Mouse (Mus musculus) kidney, embryonic 16.5 days (tissue): ENCODE measurements at regions not wholly inside any gene's neighbourhood (a gene's known extent, or its start where the extent isn't known, plus 50 kb on each side); places are given as distances from the start of the nearest gene placed in this dataset.

Source experiments
- ATAC-seq: fragments of 200-750 bp; cut with Nextera tagmentation; 2 replicates; pipeline ENCODE4 v1.8.0; 2017; ENCODE audit warnings: moderate TSS enrichment; ENCODE audit not compliant: low FRiP score, low TSS enrichment
- H3K27ac ChIP-seq: fragments of 300-500 bp; sonication (generic); 2 replicates; pipeline ENCODE4 v1.5.1; 2014; ENCODE audit warnings: low read length
- H3K27me3 ChIP-seq: fragments of 300-500 bp; sonication (generic); 2 replicates; pipeline ENCODE4 v1.6.1; 2014; ENCODE audit warnings: low read length, control low read depth, mixed read lengths; ENCODE audit not compliant: insufficient read depth
- H3K36me3 ChIP-seq: fragments of 300-500 bp; sonication (generic); 2 replicates; pipeline ENCODE4 v1.6.1; 2014; ENCODE audit warnings: low read length, control low read depth, mixed read lengths; ENCODE audit not compliant: insufficient read depth
- H3K4me1 ChIP-seq: fragments of 300-500 bp; sonication (generic); 2 replicates; pipeline ENCODE4 v1.6.1; 2014; ENCODE audit warnings: low read length, control low read depth, mixed read lengths; ENCODE audit not compliant: insufficient read depth
- H3K4me2 ChIP-seq: fragments of 300-500 bp; sonication (generic); replicated peaks from 2 replicates; pipeline ENCODE4 v1.6.1; 2014; ENCODE audit warnings: low read depth, low read length
- H3K4me3 ChIP-seq: fragments of 300-500 bp; sonication (generic); 2 replicates; pipeline ENCODE4 v1.5.1; 2014; ENCODE audit warnings: mild to moderate bottlenecking, low read length
- H3K9ac ChIP-seq: fragments of 300-500 bp; sonication (generic); replicated peaks from 2 replicates; pipeline ENCODE4 v1.6.1; 2014; ENCODE audit warnings: low read length
- H3K9me3 ChIP-seq: fragments of 300-500 bp; sonication (generic); 2 replicates; pipeline ENCODE4 v1.6.1; 2016; ENCODE audit warnings: low read length, control low read depth
- WGBS: fragments of 180-500 bp; shearing (Covaris S2); extraction: QIAGEN DNeasy Blood & Tissue Kit; methylation state at CpG from one replicate; pipeline ENCODE4 v1.1.7; 2014; 5-methylcytosine and 5-hydroxymethylcytosine counted together

- no peak for ATAC-seq
- Histone ChIP-seq H3K4me3 (no peak overlapping the region), H3K27ac (no peak overlapping the region), H3K4me1 (no peaks in the 10 kb centered on the region), H3K4me2 (no peak overlapping the region), H3K36me3 (no peaks in the 10 kb centered on the region), H3K9me3 (no peaks in the 10 kb centered on the region), H3K27me3 (no peaks in the 10 kb centered on the region), H3K9ac (no peak overlapping the region)
- 74% methylated on average over 5 of the region's 5 CpGs for WGBS
These were observed 596.9 kb upstream of the Map3k7 start for GRCm38 (mm10) chr4:31367031-31367430.

- H3K27ac ChIP-seq = no peak overlapping the region
- no peaks in the 10 kb centered on the region for H3K4me1 ChIP-seq
- no peak overlapping the region for H3K4me3 ChIP-seq
- no peaks in the 10 kb centered on the region for H3K27me3 ChIP-seq
- WGBS = 61% methylated on average over 7 of the region's 7 CpGs
- no peaks in the 10 kb centered on the region for H3K36me3 ChIP-seq
- no peak overlapping the region for H3K9ac ChIP-seq
- H3K4me2 ChIP-seq = no peak overlapping the region
- no peaks in the 10 kb centered on the region for H3K9me3 ChIP-seq
- no peak for ATAC-seq
These were observed 593.8 kb upstream of the Map3k7 start for GRCm38 (mm10) chr4:31370062-31370461.

GRCm38 (mm10) chr4:31381069-31381969 lies 582.6 kb upstream of the Map3k7 start:
- Histone ChIP-seq H3K9ac (no peak overlapping the region), H3K9me3 (no peaks in the 10 kb centered on the region), H3K36me3 (no peaks in the 10 kb centered on the region), H3K27me3 (no peaks in the 10 kb centered on the region), H3K4me2 (no peak overlapping the region), H3K27ac (no peak overlapping the region), H3K4me3 (no peak overlapping the region), H3K4me1 (no peaks in the 10 kb centered on the region)
- ATAC-seq = no peak
- WGBS = 95% methylated on average over 8 of the region's 8 CpGs

GRCm38 (mm10) chr4:31392932-31393632 lies 570.8 kb upstream of the Map3k7 start:
- Histone ChIP-seq H3K4me1 (no peaks in the 10 kb centered on the region), H3K36me3 (no peaks in the 10 kb centered on the region), H3K27ac (no peak overlapping the region), H3K4me2 (no peak overlapping the region), H3K4me3 (no peak overlapping the region), H3K27me3 (no peaks in the 10 kb centered on the region), H3K9ac (no peak overlapping the region), H3K9me3 (no peaks in the 10 kb centered on the region)
- WGBS = 70% methylated on average over 4 of the region's 4 CpGs
- ATAC-seq = no peak

GRCm38 (mm10) chr4:31395538-31395937 lies 568.4 kb upstream of the Map3k7 start:
- H3K4me1 ChIP-seq = no peaks in the 10 kb centered on the region
- no peak overlapping the region for H3K4me3 ChIP-seq
- no peak overlapping the region for H3K4me2 ChIP-seq
- no peak overlapping the region for H3K27ac ChIP-seq
- no peak for ATAC-seq
- H3K27me3 ChIP-seq = no peaks in the 10 kb centered on the region
- no peaks in the 10 kb centered on the region for H3K9me3 ChIP-seq
- no peak overlapping the region for H3K9ac ChIP-seq
- no peaks in the 10 kb centered on the region for H3K36me3 ChIP-seq
- WGBS = 57% methylated on average over 4 of the region's 4 CpGs

GRCm38 (mm10) chr4:31403976-31404375 lies 559.9 kb upstream of the Map3k7 start:
- ATAC-seq = no peak
- H3K9ac ChIP-seq = no peak overlapping the region
- H3K4me1 ChIP-seq = no peaks in the 10 kb centered on the region
- H3K9me3 ChIP-seq = no peaks in the 10 kb centered on the region
- no peaks in the 10 kb centered on the region for H3K27me3 ChIP-seq
- no peak overlapping the region for H3K27ac ChIP-seq
- no peaks in the 10 kb centered on the region for H3K36me3 ChIP-seq
- H3K4me2 ChIP-seq = no peak overlapping the region
- WGBS = 58% methylated on average over 8 of the region's 8 CpGs
- H3K4me3 ChIP-seq = no peak overlapping the region

GRCm38 (mm10) chr4:31404840-31405714 lies 558.8 kb upstream of the Map3k7 start:
- Histone ChIP-seq H3K9ac (no peak overlapping the region), H3K9me3 (no peaks in the 10 kb centered on the region), H3K4me2 (no peak overlapping the region), H3K27ac (no peak overlapping the region), H3K4me3 (no peak overlapping the region), H3K27me3 (no peaks in the 10 kb centered on the region), H3K36me3 (no peaks in the 10 kb centered on the region), H3K4me1 (no peaks in the 10 kb centered on the region)
- ATAC-seq = no peak
- WGBS = 59% methylated on average over 16 of the region's 16 CpGs

GRCm38 (mm10) chr4:31410157-31410556 lies 553.7 kb upstream of the Map3k7 start:
- Histone ChIP-seq H3K4me3 (no peak overlapping the region), H3K9ac (no peak overlapping the region), H3K4me2 (no peak overlapping the region), H3K27ac (no peak overlapping the region), H3K36me3 (no peaks in the 10 kb centered on the region), H3K4me1 (no peaks in the 10 kb centered on the region), H3K27me3 (no peaks in the 10 kb centered on the region), H3K9me3 (no peaks in the 10 kb centered on the region)
- no peak for ATAC-seq
- WGBS = 74% methylated on average over 3 of the region's 3 CpGs

- no peak overlapping the region for H3K4me3 ChIP-seq
- no peaks in the 10 kb centered on the region for H3K9me3 ChIP-seq
These were observed 551.9 kb upstream of the Map3k7 start for GRCm38 (mm10) chr4:31411770-31412525.

More at GRCm38 (mm10) chr4:31411770-31412525, 551.9 kb upstream of the Map3k7 start:
- Histone ChIP-seq H3K27me3 (no peaks in the 10 kb centered on the region), H3K27ac (no peak overlapping the region), H3K4me2 (no peak overlapping the region), H3K4me1 (no peaks in the 10 kb centered on the region; the same call in 1 of the 2 replicates), H3K9ac (no peak overlapping the region), H3K36me3 (no peaks in the 10 kb centered on the region)
- 49% methylated on average over 9 of the region's 9 CpGs for WGBS
- ATAC-seq = no peak
